Comparison of ENCODE assay signal across 11 mouse cellular contexts in genomic region chr9:60756866-60757740, GRCm38 (mm10). TPM values are rescaled to one million over a fixed set of nuclear protein-coding genes. Genes with fewer than 3 reads are reported as not detected.
DNase-seq lines count a peak whose midpoint lies in the region; ATAC-seq and TF ChIP-seq lines count a peak whose summit lies in the region.
"Had no signal": no experiment of that assay in that cellular context is flagged by ENCODE, and none has a peak within 500 bp of the region (broad histone marks: within the 10 kb centered on the region; RNA-seq: fewer than 3 reads in every experiment).

No protein-coding gene starts in this region.

- H3K4me1 ChIP-seq in forebrain, embryonic 10.5 days = peaks cover 26% of the 10 kb centered on the region
- H3K4me1 ChIP-seq in forebrain, postnatal 0 days (ENCODE audit: insufficient read depth) = no peaks in the 10 kb centered on the region
- no peaks in the 10 kb centered on the region; the same call in 1 of the 2 replicates for H3K4me1 ChIP-seq in liver, postnatal 0 days (ENCODE audit: insufficient read depth)
- H3K4me1 ChIP-seq in liver, embryonic 11.5 days (replicated peaks; ENCODE audit: control insufficient read depth, insufficient read depth, low read length) = 0 out of 2 replicates have a peak, but pooled peaks cover 3% of the 10 kb centered on the region
- peaks cover 20% of the 10 kb centered on the region for H3K4me1 ChIP-seq in heart, postnatal 0 days (ENCODE audit: control insufficient read depth, insufficient read depth)
- no peaks in the 10 kb centered on the region for H3K4me1 ChIP-seq in neural tube, embryonic 14.5 days (ENCODE audit: control insufficient read depth, insufficient read depth, low read length)
- H3K4me1 ChIP-seq: midbrain, embryonic 12.5 days had no signal

- peak overlapping the region; percentile 20; the same call in 1 of the 2 replicates for H3K27ac ChIP-seq in forebrain, embryonic 10.5 days
- no peak overlapping the region for H3K27ac ChIP-seq in forebrain, postnatal 0 days (ENCODE audit: low read depth, low read length)
- 0 out of 2 replicates have a peak overlapping the region, but pooled peaks have one; percentile 12 for H3K27ac ChIP-seq in liver, postnatal 0 days (ENCODE audit: low read depth)
- H3K27ac ChIP-seq in liver, embryonic 11.5 days (ENCODE audit: low read depth, low read length) = no peak overlapping the region
- H3K27ac ChIP-seq in heart, postnatal 0 days (ENCODE audit: low read depth) = peak overlapping the region; percentile 38; the same call in 1 of the 2 replicates
- H3K27ac ChIP-seq in neural tube, embryonic 14.5 days (ENCODE audit: low read depth, low read length) = 0 out of 2 replicates have a peak overlapping the region, but pooled peaks have one; percentile 4
- H3K27ac ChIP-seq: embryonic facial prominence, embryonic 15.5 days; midbrain, embryonic 12.5 days had no signal

- H3K36me3 ChIP-seq in forebrain, embryonic 10.5 days (replicated peaks) = no peaks in the 10 kb centered on the region
- no peaks in the 10 kb centered on the region for H3K36me3 ChIP-seq in forebrain, postnatal 0 days (ENCODE audit: insufficient read depth)
- H3K36me3 ChIP-seq in liver, postnatal 0 days (replicated peaks; ENCODE audit: insufficient read depth, low read length) = no peaks in the 10 kb centered on the region
- H3K36me3 ChIP-seq in liver, embryonic 11.5 days (ENCODE audit: control insufficient read depth, insufficient read depth, low read length) = no peaks in the 10 kb centered on the region
- no peaks in the 10 kb centered on the region for H3K36me3 ChIP-seq in heart, postnatal 0 days (replicated peaks; ENCODE audit: control insufficient read depth, insufficient read depth, low read length)
- no peaks in the 10 kb centered on the region for H3K36me3 ChIP-seq in neural tube, embryonic 14.5 days (ENCODE audit: control insufficient read depth, insufficient read depth, low read length)
- H3K36me3 ChIP-seq: embryonic facial prominence, embryonic 15.5 days; midbrain, embryonic 12.5 days had no signal

- intact Hi-C loops in left cerebral cortex, postnatal 10 days (cut with DNase I) = loop anchor here (2.0 kb wide), 1 partner anchor 102 kb away; no protein-coding TSS in a partner anchor

- no peaks in the 10 kb centered on the region for H3K27me3 ChIP-seq in forebrain, embryonic 10.5 days (ENCODE audit: poor library complexity, severe bottlenecking)
- H3K27me3 ChIP-seq in forebrain, postnatal 0 days (ENCODE audit: insufficient read depth, low read length) = no peaks in the 10 kb centered on the region
- no peaks in the 10 kb centered on the region for H3K27me3 ChIP-seq in liver, postnatal 0 days (ENCODE audit: insufficient read depth, low read length)
- no peaks in the 10 kb centered on the region for H3K27me3 ChIP-seq in liver, embryonic 11.5 days (replicated peaks; ENCODE audit: control insufficient read depth, insufficient read depth, low read length)
- no peaks in the 10 kb centered on the region for H3K27me3 ChIP-seq in heart, postnatal 0 days (ENCODE audit: control insufficient read depth, insufficient read depth, low read length)
- H3K27me3 ChIP-seq in neural tube, embryonic 14.5 days (ENCODE audit: control insufficient read depth, insufficient read depth, low read length) = no peaks in the 10 kb centered on the region
- H3K27me3 ChIP-seq: embryonic facial prominence, embryonic 15.5 days; midbrain, embryonic 12.5 days had no signal

- H3K9me3 ChIP-seq in forebrain, embryonic 10.5 days = no peaks in the 10 kb centered on the region
- no peaks in the 10 kb centered on the region for H3K9me3 ChIP-seq in forebrain, postnatal 0 days (ENCODE audit: low read length)
- H3K9me3 ChIP-seq in liver, postnatal 0 days (ENCODE audit: low read length) = no peaks in the 10 kb centered on the region
- H3K9me3 ChIP-seq in liver, embryonic 11.5 days (ENCODE audit: control insufficient read depth, low read length) = no peaks in the 10 kb centered on the region; the same call in 1 of the 2 replicates
- H3K9me3 ChIP-seq in heart, postnatal 0 days (replicated peaks; ENCODE audit: control insufficient read depth, low read length) = no peaks in the 10 kb centered on the region
- H3K9me3 ChIP-seq in neural tube, embryonic 14.5 days (ENCODE audit: control insufficient read depth, low read length) = no peaks in the 10 kb centered on the region
- H3K9me3 ChIP-seq: embryonic facial prominence, embryonic 15.5 days; midbrain, embryonic 12.5 days had no signal

- no peak overlapping the region for H3K9ac ChIP-seq in forebrain, postnatal 0 days
- no peak overlapping the region for H3K9ac ChIP-seq in liver, postnatal 0 days (replicated peaks)
- H3K9ac ChIP-seq in liver, embryonic 11.5 days (ENCODE audit: low read depth, low read length) = no peak overlapping the region
- H3K9ac ChIP-seq in heart, postnatal 0 days (replicated peaks; ENCODE audit: low read depth, low read length) = no peak overlapping the region
- no peak overlapping the region for H3K9ac ChIP-seq in neural tube, embryonic 14.5 days (replicated peaks; ENCODE audit: low read depth, low read length)
- H3K9ac ChIP-seq: embryonic facial prominence, embryonic 15.5 days; midbrain, embryonic 12.5 days had no signal

- no peak overlapping the region for H3K4me3 ChIP-seq in forebrain, embryonic 10.5 days
- H3K4me3 ChIP-seq in forebrain, postnatal 0 days (ENCODE audit: low read depth, low read length) = no peak overlapping the region
- no peak overlapping the region for H3K4me3 ChIP-seq in liver, postnatal 0 days (ENCODE audit: low read depth, low read length)
- H3K4me3 ChIP-seq in liver, embryonic 11.5 days (ENCODE audit: low read depth, low read length) = no peak overlapping the region
- no peak overlapping the region for H3K4me3 ChIP-seq in heart, postnatal 0 days (ENCODE audit: low read depth, low read length)
- no peak overlapping the region for H3K4me3 ChIP-seq in neural tube, embryonic 14.5 days (ENCODE audit: low read depth, low read length)
- H3K4me3 ChIP-seq: embryonic facial prominence, embryonic 15.5 days; midbrain, embryonic 12.5 days had no signal

- no peak for TF ChIP-seq EP300 in liver, postnatal 0 days (IDR thresholded peaks at IDR 0.05; ENCODE audit: low read depth)
- TF ChIP-seq EP300 in heart, postnatal 0 days (IDR thresholded peaks at IDR 0.05; ENCODE audit: low read depth) = no peak

- no peak overlapping the region for H3K4me2 ChIP-seq in forebrain, postnatal 0 days (ENCODE audit: low read depth)
- no peak overlapping the region for H3K4me2 ChIP-seq in liver, postnatal 0 days (ENCODE audit: low read depth, low read length)
- no peak overlapping the region for H3K4me2 ChIP-seq in liver, embryonic 11.5 days
- no peak overlapping the region for H3K4me2 ChIP-seq in heart, postnatal 0 days (ENCODE audit: low read depth, low read length)
- no peak overlapping the region for H3K4me2 ChIP-seq in neural tube, embryonic 14.5 days (ENCODE audit: low read depth, low read length)
- H3K4me2 ChIP-seq: embryonic facial prominence, embryonic 15.5 days; midbrain, embryonic 12.5 days had no signal

- no peak for ATAC-seq in forebrain, postnatal 0 days
- no peak for ATAC-seq in liver, postnatal 0 days
- ATAC-seq in liver, embryonic 11.5 days (replicated peaks; ENCODE audit: low FRiP score) = no peak
- ATAC-seq in heart, postnatal 0 days (ENCODE audit: insufficient read depth, low read depth) = no peak
- no peak for ATAC-seq in neural tube, embryonic 14.5 days (ENCODE audit: low read depth)

- WGBS in forebrain, embryonic 10.5 days = 83% methylated on average over 15 of the region's 15 CpGs
- 72% methylated on average over 15 of the region's 15 CpGs for WGBS in forebrain, postnatal 0 days
- 59% methylated on average over 15 of the region's 15 CpGs for WGBS in liver, postnatal 0 days (ENCODE audit: insufficient replicate concordance)
- WGBS in liver, embryonic 11.5 days = 65% methylated on average over 15 of the region's 15 CpGs
- 64% methylated on average over 15 of the region's 15 CpGs for WGBS in heart, postnatal 0 days
- 79% methylated on average over 15 of the region's 15 CpGs for WGBS in neural tube, embryonic 14.5 days

- no peak for TF ChIP-seq CTCF in forebrain, postnatal 0 days (IDR thresholded peaks at IDR 0.05; ENCODE audit: low read depth)
- TF ChIP-seq CTCF in liver, postnatal 0 days (IDR thresholded peaks at IDR 0.05; ENCODE audit: low read depth) = no peak
- no peak for TF ChIP-seq CTCF in heart, postnatal 0 days (IDR thresholded peaks at IDR 0.05; ENCODE audit: low read depth)

- DNase-seq in forebrain, embryonic 10.5 days (ENCODE audit: extremely low spot score, low spot score) = no peak
- no peak for DNase-seq in forebrain, postnatal 0 days
- DNase-seq in liver, postnatal 0 days = no peak
- no peak for DNase-seq in liver, embryonic 11.5 days (ENCODE audit: low spot score)
- no peak for DNase-seq in heart, postnatal 0 days (ENCODE audit: low spot score)
- no peak for DNase-seq in left cerebral cortex, postnatal 10 days (ENCODE audit: extremely low spot score in 1 of 2, low spot score in 2 of 2)
- DNase-seq in urinary bladder, postnatal 14 days (ENCODE audit: low spot score) = no peak
- DNase-seq: cerebellum, adult 11-12 months had no signal

RNA-seq across cellular contexts. Expression of gene Uaca, which starts 37.2 kb away (rescaled TPM):
- 32.5 and 33.1 TPM in 2 replicates for polyA plus RNA-seq in forebrain, embryonic 10.5 days (2016; fragmentation: Nextera tagmentation; extraction: Ambion mirVana)
- 6.2 and 8.9 TPM in 2 replicates for total RNA-seq in forebrain, postnatal 0 days (2014; rRNA removed)
- polyA plus RNA-seq in forebrain, postnatal 0 days (2015; fragmentation: Nextera tagmentation; extraction: Ambion mirVana) = 8.8 and 10.2 TPM in 2 replicates
- polyA plus RNA-seq in liver, postnatal 0 days (2015; fragmentation: Nextera tagmentation; extraction: Ambion mirVana) = 2.0 and 2.4 TPM in 2 replicates
- polyA plus RNA-seq in liver, embryonic 11.5 days (2014; fragmentation: Nextera tagmentation; extraction: Ambion mirVana) = 10.0 and 10.3 TPM in 2 replicates
- 5.5 and 10.5 TPM in 2 replicates for total RNA-seq in heart, postnatal 0 days (2014; rRNA removed; ENCODE audit: low replicate concordance)
- 17.3 and 18.6 TPM in 2 replicates for polyA plus RNA-seq in heart, postnatal 0 days (2015; fragmentation: Nextera tagmentation; extraction: Ambion mirVana)
- polyA plus RNA-seq in neural tube, embryonic 14.5 days (2014; fragmentation: Nextera tagmentation; extraction: Ambion mirVana) = 4.8 and 11.5 TPM in 2 replicates
- total RNA-seq in left cerebral cortex, postnatal 10 days (2021) = 10 to 100 TPM in 1 of 2 experiments, 1 to 10 TPM in 1; 10.0 to 12.3 TPM

RNA-seq across cellular contexts. Expression of gene Larp6, which starts 44.3 kb away (rescaled TPM):
- 0.74 and 0.82 TPM in 2 replicates for polyA plus RNA-seq in forebrain, embryonic 10.5 days (2016; fragmentation: Nextera tagmentation; extraction: Ambion mirVana)
- total RNA-seq in forebrain, postnatal 0 days (2014; rRNA removed) = 31.2 and 34.4 TPM in 2 replicates
- 22.0 and 23.8 TPM in 2 replicates for polyA plus RNA-seq in forebrain, postnatal 0 days (2015; fragmentation: Nextera tagmentation; extraction: Ambion mirVana)
- 0.07 and 0.11 TPM in 2 replicates for polyA plus RNA-seq in liver, postnatal 0 days (2015; fragmentation: Nextera tagmentation; extraction: Ambion mirVana)
- polyA plus RNA-seq in liver, embryonic 11.5 days (2014; fragmentation: Nextera tagmentation; extraction: Ambion mirVana) = 0.31 and 0.38 TPM in 2 replicates
- 0.39 and 1.2 TPM in 2 replicates for total RNA-seq in heart, postnatal 0 days (2014; rRNA removed; ENCODE audit: low replicate concordance)
- polyA plus RNA-seq in heart, postnatal 0 days (2015; fragmentation: Nextera tagmentation; extraction: Ambion mirVana) = 0.41 and 0.43 TPM in 2 replicates
- 18.2 and 22.4 TPM in 2 replicates for polyA plus RNA-seq in neural tube, embryonic 14.5 days (2014; fragmentation: Nextera tagmentation; extraction: Ambion mirVana)
- total RNA-seq in left cerebral cortex, postnatal 10 days (2021) = 10 to 100 TPM; 32.2 to 34.1 TPM

Comparison
In these comparisons a context has a peak if more than half of its experiments do, and no peak if none do; other contexts are left out.
1. H3K27ac ChIP-seq: peak in forebrain, embryonic 10.5 days (single experiment), liver, postnatal 0 days (single experiment), heart, postnatal 0 days (single experiment) and neural tube, embryonic 14.5 days (single experiment); none in forebrain, postnatal 0 days (single experiment) and liver, embryonic 11.5 days (single experiment).
2. RNA of gene Larp6, which starts 44.3 kb away (polyA plus RNA-seq): 22.0 to 23.8 TPM in forebrain, postnatal 0 days and 18.2 to 22.4 TPM in neural tube, embryonic 14.5 days; 0.74 to 0.82 TPM in forebrain, embryonic 10.5 days, 0.41 to 0.43 TPM in heart, postnatal 0 days, 0.31 to 0.38 TPM in liver, embryonic 11.5 days and 0.07 to 0.11 TPM in liver, postnatal 0 days; every median in the first group is over 10 times any median in the second.